Mouse (Mus musculus): ENCODE measurements around the gene Capsl. TPM values are rescaled to one million over a fixed set of nuclear protein-coding genes. Genes with fewer than 3 reads are reported as not detected.

Capsl gene
- polyA plus RNA-seq, 1 experiment from 2014 or later = 14.7 TPM

Other genes starting within 250 kb of the Capsl start
- not detected in 2 replicates for gene Ugt3a1, start 159.1 kb upstream of the Capsl start, polyA plus RNA-seq (2015; fragmentation: Nextera tagmentation; extraction: Ambion mirVana)
- 0.09 TPM in 1 of 2 replicates, not detected in the other for gene Ugt3a2, start 100.5 kb upstream of the Capsl start, polyA plus RNA-seq (2015; fragmentation: Nextera tagmentation; extraction: Ambion mirVana)
- gene Il7r, start 94.1 kb downstream of the Capsl start, polyA plus RNA-seq (2015; fragmentation: Nextera tagmentation; extraction: Ambion mirVana) = 0.50 and 0.78 TPM in 2 replicates